Mouse (Mus musculus) ES-Bruce4 (cell line): ENCODE data around the gene 2310034G01Rik. TPM values are rescaled to one million over a fixed set of nuclear protein-coding genes. Genes with fewer than 3 reads are reported as not detected.

Experiments
- H3K27ac ChIP-seq: 2 replicates; pipeline ENCODE4 v1.5.1; 2012; ENCODE audit warnings: low read length, inconsistent platforms; ENCODE audit not compliant: insufficient read depth
- H3K27me3 ChIP-seq: 2 replicates; pipeline ENCODE4 v1.6.1; 2012; ENCODE audit warnings: mild to moderate bottlenecking, low read length, inconsistent platforms; ENCODE audit not compliant: control insufficient read depth, poor library complexity, insufficient read depth, severe bottlenecking
- H3K36me3 ChIP-seq: 2 replicates; pipeline ENCODE4 v1.6.1; 2012; ENCODE audit warnings: inconsistent platforms, mild to moderate bottlenecking, low read length, moderate library complexity; ENCODE audit not compliant: control insufficient read depth, poor library complexity, insufficient read depth, severe bottlenecking
- H3K4me1 ChIP-seq: one replicate; pipeline ENCODE4 v1.8.1; 2011; ENCODE audit warnings: low read length; ENCODE audit not compliant: control insufficient read depth, insufficient read depth
- H3K4me3 ChIP-seq: 2 replicates; pipeline ENCODE4 v1.5.1; 2011; ENCODE audit warnings: low read depth, mild to moderate bottlenecking, low read length
- H3K9ac ChIP-seq: 2 replicates; pipeline ENCODE4 v1.6.1; 2012; ENCODE audit warnings: low read depth, mild to moderate bottlenecking, inconsistent platforms; ENCODE audit not compliant: poor library complexity, severe bottlenecking
- H3K9me3 ChIP-seq: replicated peaks from 2 replicates; pipeline ENCODE4 v1.6.1; 2012; ENCODE audit warnings: mild to moderate bottlenecking, low read length, inconsistent platforms; ENCODE audit not compliant: control insufficient read depth, poor library complexity, insufficient read depth, severe bottlenecking
- CTCF ChIP-seq: IDR thresholded peaks from one replicate; pipeline ENCODE4 v1.8.1; 2011; ENCODE audit warnings: low read depth, low read length
- EP300 ChIP-seq: IDR thresholded peaks from 2 replicates; pipeline ENCODE4 v1.6.1; 2011; ENCODE audit warnings: low read depth, low read length; ENCODE audit not compliant: insufficient read depth
- POLR2A ChIP-seq: IDR thresholded peaks from one replicate; pipeline ENCODE4 v1.8.1; 2011; ENCODE audit warnings: low read length; ENCODE audit not compliant: insufficient read depth
- polyA plus RNA-seq: library from polyadenylated mRNA; stranded (reverse); fragments of >200 nt; gene quantifications from 2 replicates; pipeline ENCODE4 v1.2.4, GENCODE M21; 2011; ENCODE audit warnings: low read depth; ENCODE audit not compliant: missing spikeins, insufficient read depth, insufficient read length

2310034G01Rik gene
- polyA plus RNA-seq, result 0.43 TPM in 1 of 2 replicates, not detected in the other

GRCm38 (mm10) chr19:46350168-46350932 lies at the start of gene 2310034G01Rik:
Gene 2310034G01Rik, minus strand, starts transcription at chr19:46350302.
- Histone ChIP-seq H3K27me3 (no peaks in the 10 kb centered on the region), H3K9me3 (no peaks in the 10 kb centered on the region), H3K4me3 (peak within 1 kb of the TSS; percentile 88), H3K9ac (peak within 1 kb of the TSS; percentile 80), H3K36me3 (no peaks in the 10 kb centered on the region), H3K27ac (0 out of 2 replicates have a peak within 1 kb of the TSS, but pooled peaks have one; percentile 8), H3K4me1 (no peaks in the 10 kb centered on the region)
- TF ChIP-seq CTCF, result no peak

- H3K4me1 ChIP-seq, result no peaks in the 10 kb centered on the region
- no peak overlapping the region for H3K4me3 ChIP-seq
- H3K9ac ChIP-seq, result no peak overlapping the region
- TF ChIP-seq CTCF, result no peak
- TF ChIP-seq POLR2A, result no peak
- TF ChIP-seq EP300, result no peak
- no peaks in the 10 kb centered on the region for H3K36me3 ChIP-seq
- no peak overlapping the region for H3K27ac ChIP-seq
- H3K27me3 ChIP-seq, result no peaks in the 10 kb centered on the region
- H3K9me3 ChIP-seq, result no peaks in the 10 kb centered on the region
These were observed 49.8 kb upstream of the 2310034G01Rik start for GRCm38 (mm10) chr19:46399886-46400285.

- H3K4me3 ChIP-seq, result no peak overlapping the region
- no peaks in the 10 kb centered on the region for H3K4me1 ChIP-seq
- TF ChIP-seq EP300 (no peak), CTCF (no peak)
- H3K27ac ChIP-seq, result no peak overlapping the region
- H3K9me3 ChIP-seq, result no peaks in the 10 kb centered on the region
- H3K27me3 ChIP-seq, result no peaks in the 10 kb centered on the region
- H3K36me3 ChIP-seq, result no peaks in the 10 kb centered on the region
- no peak overlapping the region for H3K9ac ChIP-seq
These were observed 49.3 kb upstream of the 2310034G01Rik start for GRCm38 (mm10) chr19:46399372-46399771.

- no peaks in the 10 kb centered on the region for H3K4me1 ChIP-seq
- no peak overlapping the region for H3K4me3 ChIP-seq
- no peak overlapping the region for H3K27ac ChIP-seq
- H3K9me3 ChIP-seq, result no peaks in the 10 kb centered on the region
- TF ChIP-seq EP300 (no peak), CTCF (no peak), POLR2A (no peak)
- H3K36me3 ChIP-seq, result no peaks in the 10 kb centered on the region
- no peaks in the 10 kb centered on the region for H3K27me3 ChIP-seq
- H3K9ac ChIP-seq, result no peak overlapping the region
These were observed 48.3 kb upstream of the 2310034G01Rik start for GRCm38 (mm10) chr19:46398401-46398800.

GRCm38 (mm10) chr19:46397436-46398001 lies 47.4 kb upstream of the 2310034G01Rik start:
- Histone ChIP-seq H3K36me3 (no peaks in the 10 kb centered on the region), H3K4me3 (peak overlapping the region; percentile 92), H3K9me3 (no peaks in the 10 kb centered on the region), H3K9ac (peak overlapping the region; percentile 83), H3K27me3 (no peaks in the 10 kb centered on the region), H3K4me1 (no peaks in the 10 kb centered on the region), H3K27ac (no peak overlapping the region)
- no peak for TF ChIP-seq CTCF
- no peak for TF ChIP-seq EP300
- TF ChIP-seq POLR2A, result no peak
